Mouse (Mus musculus) embryo, embryonic 9.5 days (tissue): ENCODE measurements around the gene Map2k7.

Source experiments
- DNase-seq: peaks from one replicate; pipeline ENCODE4 v3.0.0-alpha.2; 2017; ENCODE audit errors: extremely low spot score

The Map2k7 gene

DNA sequence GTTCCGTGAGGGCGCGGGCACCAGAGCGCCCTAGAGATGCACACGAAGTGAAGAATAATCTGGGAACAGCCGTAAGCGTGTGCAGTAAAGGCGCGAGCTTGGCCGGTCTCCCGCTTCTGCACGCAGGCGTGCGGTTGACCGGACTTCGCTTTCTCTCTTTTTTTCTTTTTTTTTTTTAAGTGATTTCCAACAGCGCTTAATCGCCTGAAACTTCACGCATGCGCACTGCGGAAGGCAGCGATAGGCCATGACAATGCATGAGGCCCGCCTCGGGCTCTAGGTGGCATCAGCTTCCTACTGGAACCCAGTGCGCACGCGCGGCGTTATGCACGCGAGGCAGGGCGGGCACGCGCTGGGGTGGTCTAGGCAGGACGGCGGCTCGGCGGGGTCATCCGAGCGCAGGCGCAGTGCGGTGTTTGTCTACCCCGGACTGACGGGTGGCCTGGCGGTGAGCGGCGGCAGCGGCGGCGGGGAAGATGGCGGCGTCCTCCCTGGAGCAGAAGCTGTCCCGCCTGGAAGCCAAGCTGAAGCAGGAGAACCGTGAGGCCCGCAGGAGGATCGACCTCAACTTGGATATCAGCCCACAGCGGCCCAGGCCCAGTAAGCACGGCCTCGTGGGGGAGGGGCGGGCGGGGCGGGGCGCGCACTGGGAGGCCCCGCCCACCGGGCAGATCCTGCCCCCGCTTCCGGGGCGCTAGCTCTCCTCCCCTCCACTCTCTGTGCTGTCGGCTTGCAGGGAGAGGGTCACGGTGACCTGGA is at the start of gene Map2k7, which contains the start of gene Gm49320:
Map2k7 (plus strand) TSS at position 307 of the 759 bp plus-strand sequence.
Gm49320 (plus strand) TSS at position 432 of the 759 bp plus-strand sequence.
- peak; percentile 99 for DNase-seq

- DNase-seq, result no peak
Measured at GRCm38 (mm10) chr8:4189031-4189722, 49.4 kb upstream of the Map2k7 start.

DNA sequence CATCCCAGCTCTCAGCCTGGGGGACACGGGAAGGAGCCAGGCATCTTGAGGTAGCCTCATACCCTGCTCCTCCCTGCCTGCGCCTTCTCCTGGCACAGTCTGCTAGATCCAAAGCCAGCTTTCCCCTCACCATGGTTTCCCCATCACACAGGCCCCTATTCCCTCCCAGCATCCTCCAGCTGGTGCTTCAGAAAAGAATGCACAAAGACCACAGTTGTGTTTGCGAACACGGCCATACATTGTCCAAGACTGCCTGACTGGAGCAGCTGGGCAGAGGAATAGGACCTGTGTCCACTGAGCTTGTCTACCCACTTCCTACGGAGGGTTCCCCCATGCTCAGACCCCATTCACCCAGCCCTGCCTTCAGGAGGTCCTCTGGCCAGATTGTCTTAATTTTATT is 46.2 kb upstream of the Map2k7 start:
- DNase-seq, result no peak

DNA sequence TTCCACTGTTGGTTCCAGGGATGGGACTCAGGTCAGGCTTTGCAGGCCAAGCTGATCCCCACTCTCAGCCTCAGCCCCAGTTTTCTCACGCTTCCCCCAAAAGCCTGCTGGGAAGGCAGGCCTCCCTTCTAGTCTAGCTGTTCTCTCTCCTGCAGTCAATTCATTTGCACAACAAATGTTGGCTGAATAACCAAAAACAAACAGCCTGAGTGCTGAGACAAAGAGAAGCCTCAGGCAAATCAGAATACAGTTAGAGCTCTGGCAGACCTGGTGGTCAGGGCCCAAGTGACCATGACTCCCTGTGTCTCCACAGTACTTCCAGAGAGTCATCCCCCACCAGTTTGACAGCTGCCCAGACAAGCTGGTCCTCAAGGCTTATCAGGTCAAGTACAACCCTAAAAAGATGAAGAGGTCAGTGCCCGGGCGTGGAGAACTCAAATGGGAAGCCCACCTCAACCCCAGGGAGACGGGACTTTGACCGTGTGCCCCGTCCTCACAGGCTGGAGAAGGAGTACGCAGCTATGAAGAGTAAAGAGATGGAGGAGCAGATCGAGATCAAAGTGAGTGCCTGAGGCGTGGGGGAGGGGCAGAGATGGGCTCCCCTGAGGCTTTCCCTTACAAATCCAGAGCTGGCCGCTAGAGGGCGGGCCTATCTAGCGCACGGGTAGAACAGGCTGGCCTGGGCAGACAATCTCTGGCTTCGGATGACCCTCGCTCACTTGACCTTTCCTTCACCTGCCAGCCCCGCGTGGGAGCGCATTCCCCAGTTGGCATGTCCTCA is 45.5 kb upstream of the Map2k7 start:
- DNase-seq, result peak; percentile 89

- no peak for DNase-seq
Measured at GRCm38 (mm10) chr8:4193588-4193894, 45.0 kb upstream of the Map2k7 start.

GRCm38 (mm10) chr8:4201321-4201720 is 37.2 kb upstream of the Map2k7 start:
- DNase-seq, result no peak

GRCm38 (mm10) chr8:4205246-4206123 is 33.1 kb upstream of the Map2k7 start:
- DNase-seq, result no peak

DNA sequence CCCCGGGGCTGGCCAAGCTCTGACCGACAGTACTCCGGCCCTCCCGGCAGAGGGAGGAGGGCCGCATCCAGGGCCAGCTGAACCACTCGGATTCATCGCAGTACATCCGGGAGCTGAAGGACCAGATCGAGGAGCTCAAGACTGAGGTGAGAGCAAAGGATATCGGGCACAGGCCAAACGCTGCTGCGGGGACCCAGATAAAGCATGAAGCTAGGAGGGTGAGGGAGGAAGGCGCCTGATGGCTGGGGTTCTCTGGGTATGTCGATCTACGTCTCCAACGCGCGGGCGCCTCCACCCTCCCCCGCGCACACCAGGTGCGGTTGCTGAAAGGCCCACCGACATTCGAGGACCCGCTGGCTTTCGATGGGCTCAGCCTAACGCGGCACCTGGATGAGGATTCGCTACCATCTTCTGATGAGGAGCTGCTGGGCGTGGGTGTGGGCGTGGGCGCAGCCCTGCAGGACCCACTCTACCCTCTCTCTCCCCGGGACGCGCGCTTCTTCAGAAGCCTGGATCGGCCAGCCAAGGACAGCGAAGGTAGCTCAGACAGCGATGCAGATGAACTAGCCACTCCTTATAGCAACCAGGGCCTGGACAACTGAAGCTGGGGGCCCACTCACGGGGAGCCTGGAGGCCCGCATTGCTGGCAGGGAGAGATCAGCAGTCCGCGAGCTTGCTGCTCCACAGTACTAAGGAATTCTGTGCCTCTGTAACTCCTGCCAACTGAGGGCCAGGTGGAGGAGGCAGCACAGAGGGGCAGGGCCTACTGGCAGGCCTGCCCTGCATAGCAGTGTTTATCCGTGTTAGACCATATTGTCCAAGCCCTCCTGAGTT is 32.1 kb upstream of the Map2k7 start:
- no peak for DNase-seq

DNA sequence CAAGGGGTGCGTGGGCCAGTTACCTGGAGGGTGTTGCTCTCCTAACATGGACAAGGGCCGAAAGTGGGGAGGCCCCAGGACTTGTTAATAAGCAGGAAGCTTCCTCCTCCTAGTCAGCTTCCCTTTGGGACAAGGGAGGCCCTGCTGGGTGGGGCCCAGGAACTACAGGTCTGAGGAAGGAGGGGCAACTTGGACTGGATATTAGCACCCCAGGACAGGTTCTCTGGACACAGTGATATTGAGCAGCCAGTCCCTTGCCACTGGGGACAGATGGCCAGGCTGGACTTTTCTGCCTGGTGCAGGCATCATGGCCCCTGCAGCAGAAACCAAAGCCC is 31.6 kb upstream of the Map2k7 start:
- no peak for DNase-seq

GRCm38 (mm10) chr8:4211097-4211496 is 27.4 kb upstream of the Map2k7 start:
- DNase-seq, result no peak

DNA sequence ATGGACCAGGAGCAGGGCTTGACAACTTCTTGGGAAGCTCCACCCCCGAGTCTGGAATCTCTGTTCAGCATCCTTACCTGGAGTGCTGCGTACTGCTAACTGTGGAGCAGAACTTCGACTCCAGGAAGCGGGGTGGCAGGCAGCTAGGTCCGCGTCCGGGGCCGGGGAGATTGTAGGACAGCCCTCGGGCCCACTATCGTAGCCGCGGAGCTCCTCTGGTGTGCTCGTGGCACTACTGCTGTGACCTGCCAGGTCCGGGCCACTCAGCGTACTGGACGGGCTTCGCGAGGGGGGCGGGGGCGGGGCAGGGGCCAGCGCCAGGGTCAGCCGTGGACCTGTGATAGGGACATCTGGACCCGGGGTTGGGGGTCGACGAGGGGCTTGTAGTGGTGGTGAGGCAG is 25.7 kb upstream of the Map2k7 start:
- no peak for DNase-seq

- peak; percentile 75 for DNase-seq
Measured at GRCm38 (mm10) chr8:4213210-4214005, 25.1 kb upstream of the Map2k7 start.

GRCm38 (mm10) chr8:4214006-4214980 is 24.2 kb upstream of the Map2k7 start:
- peak; percentile 71 for DNase-seq

GRCm38 (mm10) chr8:4216296-4216695 is 22.2 kb upstream of the Map2k7 start:
- no peak for DNase-seq

DNA sequence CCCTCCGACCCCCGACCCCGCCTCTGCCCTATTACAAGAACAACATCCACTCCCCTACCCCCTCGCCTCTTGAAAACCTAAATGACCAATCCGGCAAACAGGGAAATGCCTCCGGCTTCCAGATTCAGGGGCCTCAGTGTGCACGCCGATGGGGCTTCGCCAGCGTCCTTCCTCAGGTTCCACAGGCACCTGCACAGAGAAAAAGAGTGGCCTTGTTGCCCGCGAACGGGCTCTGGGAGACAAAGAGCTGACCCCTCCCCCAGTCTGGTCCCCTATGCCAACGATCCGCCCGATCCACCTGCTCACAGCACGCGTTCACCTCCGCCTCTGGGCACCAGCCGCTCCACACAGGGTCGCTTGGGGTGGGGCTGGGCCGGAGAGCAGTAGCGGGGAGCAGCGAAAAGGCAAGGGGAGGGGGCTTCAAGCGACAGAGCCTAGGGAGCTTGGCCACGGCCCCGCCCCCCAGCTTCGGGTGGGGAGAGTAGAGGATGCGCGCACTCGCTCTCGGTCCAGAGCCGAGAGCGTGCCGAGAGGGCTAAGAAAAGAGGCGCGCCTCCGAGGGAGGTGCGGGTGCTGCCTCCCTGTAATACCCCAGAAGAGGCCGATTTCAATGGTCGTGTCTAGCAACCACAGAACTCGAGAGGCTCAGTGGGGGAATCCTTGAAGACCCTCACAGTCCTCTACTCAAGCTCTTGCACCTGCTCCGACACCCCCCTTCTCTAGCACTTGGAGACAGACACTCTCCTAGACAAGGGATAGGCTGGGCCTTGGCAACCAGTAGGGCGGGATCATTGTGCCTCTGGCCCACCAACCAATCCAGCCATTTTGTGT is 21.5 kb upstream of the Map2k7 start, which contains the start of gene Prr36:
Prr36 (minus strand) TSS at position 669 of the 831 bp plus-strand sequence.
- DNase-seq, result peak; percentile 69

- no peak for DNase-seq
Measured at GRCm38 (mm10) chr8:4219617-4220016, 18.9 kb upstream of the Map2k7 start.

DNA sequence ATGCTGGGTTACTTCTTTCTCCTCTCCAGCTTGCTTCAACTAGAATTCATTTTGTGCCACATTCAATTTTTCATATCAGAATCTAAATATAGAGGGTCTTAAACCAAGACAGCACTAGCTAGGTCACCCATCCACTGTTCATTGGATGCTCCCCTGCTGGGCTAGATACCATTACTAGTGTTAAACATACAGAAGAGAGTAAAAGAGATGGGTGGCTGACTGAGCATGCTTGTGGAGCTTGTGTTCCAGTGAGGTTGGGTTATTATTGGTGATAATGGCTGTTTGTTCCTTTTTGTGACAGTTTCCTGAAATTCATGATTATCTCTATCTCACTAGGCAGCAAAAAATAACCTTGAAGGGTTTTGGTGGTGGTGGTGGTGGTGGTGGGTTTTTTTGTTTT is 16.5 kb upstream of the Map2k7 start:
- DNase-seq, result no peak

GRCm38 (mm10) chr8:4226323-4226722 is 12.2 kb upstream of the Map2k7 start:
- DNase-seq, result no peak
